Mouse (Mus musculus) T-cell, adult 2 months (primary cell): ENCODE data around the gene Grb7.

Source experiments
- DNase-seq: peaks from one replicate; pipeline ENCODE4 v3.0.0; 2022; ENCODE audit warnings: low spot score

The Grb7 gene

GRCm38 (mm10) chr11:98472696-98473095 is 26.5 kb downstream of the Grb7 start:
- DNase-seq: no peak

DNA sequence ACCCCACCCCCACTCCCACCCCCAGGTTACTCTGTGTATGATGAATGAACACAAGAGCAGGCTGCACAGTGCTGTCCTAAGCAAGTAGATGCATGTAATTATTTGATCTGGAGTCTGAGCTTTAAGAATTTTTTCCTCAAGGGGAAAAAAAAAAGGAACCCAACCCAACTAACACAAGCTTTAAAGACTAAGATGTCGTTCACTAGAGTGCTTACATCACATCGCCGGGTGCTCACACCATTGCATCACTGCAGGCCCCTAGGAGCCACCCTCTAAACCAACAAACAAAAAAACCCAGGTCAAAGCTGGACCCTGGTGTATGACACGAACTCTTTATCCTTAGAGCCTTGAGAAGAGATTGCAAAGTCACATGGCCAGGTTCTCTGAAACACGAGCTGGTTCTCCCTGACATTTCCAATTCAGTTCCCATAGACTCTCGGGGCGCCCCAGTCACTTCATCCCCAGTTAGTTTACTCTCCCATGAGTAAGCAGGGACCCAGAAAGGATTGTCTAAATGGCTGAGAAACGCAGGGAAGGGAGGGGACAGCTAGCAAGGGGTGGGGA is 27.8 kb downstream of the Grb7 start:
- DNase-seq: no peak

DNA sequence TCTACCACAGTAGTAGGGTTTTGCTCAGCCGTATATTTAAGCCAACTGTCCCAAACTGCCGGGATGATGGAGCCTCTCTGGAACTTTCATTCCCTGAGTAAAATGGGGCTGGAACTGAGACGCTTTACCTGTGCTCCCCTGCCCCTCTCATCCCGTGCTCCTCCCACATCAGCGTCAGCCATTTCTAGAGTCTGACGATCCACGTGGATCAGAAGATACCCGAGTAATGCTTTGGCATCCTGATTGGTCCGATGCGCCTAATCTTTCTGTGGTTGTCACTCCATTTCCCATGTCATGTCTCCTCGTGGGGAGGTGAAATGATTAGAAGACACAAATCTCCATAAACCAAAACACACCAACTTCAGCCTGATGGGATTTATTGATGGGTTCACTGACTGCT is 28.8 kb downstream of the Grb7 start:
- no peak for DNase-seq

DNA sequence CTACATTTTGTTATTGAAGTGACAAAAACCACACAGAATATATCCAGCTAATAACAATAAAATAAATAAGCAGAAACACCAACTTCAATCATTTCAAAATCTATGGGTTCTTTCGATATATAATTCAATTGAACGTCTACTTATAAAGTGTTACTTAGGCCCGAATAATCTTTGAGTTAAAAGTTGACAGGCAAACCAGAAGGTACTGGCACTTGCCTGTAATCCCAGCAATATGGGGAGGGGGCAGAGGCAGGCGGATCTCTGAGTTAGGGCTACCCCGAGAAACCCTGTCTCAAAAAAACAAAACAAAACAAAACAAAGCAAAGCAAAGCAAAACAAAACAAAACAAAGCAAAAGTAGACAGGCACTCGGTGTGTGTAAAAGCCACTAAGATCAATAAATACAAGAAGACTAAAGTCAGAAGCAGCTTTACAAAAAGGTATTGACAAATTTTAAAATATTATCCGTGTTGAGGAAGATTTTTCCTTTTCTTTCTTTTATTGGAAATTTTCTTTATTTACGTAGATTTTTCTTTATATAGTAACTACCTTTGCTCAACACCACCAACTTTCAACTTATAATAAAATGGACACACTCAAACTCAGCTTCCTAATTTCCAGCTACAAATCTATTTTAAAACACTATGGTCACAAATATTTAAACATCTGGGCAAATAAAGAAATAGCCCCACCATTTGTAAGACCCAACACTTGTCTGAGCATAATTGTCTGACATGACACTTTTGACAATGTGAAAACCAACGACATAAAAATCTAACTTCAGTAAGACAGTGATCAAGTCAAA is 29.6 kb downstream of the Grb7 start:
- no peak for DNase-seq

DNA sequence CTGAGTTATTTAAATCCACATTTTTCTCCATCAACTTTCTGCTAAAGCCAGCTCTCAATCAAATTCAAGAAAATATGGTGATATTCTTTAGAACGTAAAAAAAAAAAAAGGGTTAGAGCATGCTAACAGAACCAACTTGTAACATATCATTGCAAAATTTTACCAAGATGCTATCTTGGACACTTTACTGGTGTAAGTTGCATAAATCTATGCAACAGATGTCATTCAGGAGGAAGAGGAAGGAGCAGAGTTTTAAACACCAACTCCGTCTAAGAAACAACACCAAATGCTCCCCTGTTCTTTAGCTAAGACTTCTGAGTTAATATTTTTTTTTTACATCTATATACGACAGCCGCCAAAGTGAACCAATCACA is 30.2 kb downstream of the Grb7 start:
- DNase-seq: no peak

DNA sequence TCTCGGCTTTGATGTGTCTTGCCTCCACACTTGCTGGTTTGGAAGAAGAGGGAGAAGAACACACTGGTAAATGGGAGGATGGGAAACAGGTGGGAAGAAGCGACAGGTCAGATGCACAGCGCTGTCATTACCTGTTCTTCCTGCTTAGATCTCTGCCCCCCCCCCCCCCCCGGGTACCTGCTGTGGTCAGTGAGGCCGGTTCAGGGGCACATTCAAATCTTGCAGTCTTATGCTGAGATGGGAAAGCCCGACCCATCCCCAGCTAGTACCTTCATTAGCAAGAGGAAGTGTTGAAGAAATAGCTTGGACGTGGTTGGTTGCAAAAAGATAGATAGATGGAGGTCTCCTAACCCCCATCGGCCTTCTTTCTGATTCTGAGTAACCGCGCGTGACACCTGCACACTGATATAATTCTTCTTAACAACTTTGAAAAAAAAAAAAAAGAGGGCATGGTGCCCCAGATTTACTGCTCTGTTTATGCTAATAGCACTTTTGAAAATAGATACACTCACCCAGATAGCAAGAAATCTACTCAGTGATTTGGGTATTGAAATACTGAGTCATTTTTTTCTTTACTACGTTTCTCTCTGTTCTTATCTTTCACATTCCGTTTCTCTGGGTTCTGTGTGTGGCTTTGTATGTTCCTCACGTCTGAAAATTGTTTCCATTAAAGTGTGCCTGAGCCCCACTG is 31.0 kb downstream of the Grb7 start:
- DNase-seq: no peak

GRCm38 (mm10) chr11:98479026-98479939 is 33.1 kb downstream of the Grb7 start:
- DNase-seq: no peak

DNA sequence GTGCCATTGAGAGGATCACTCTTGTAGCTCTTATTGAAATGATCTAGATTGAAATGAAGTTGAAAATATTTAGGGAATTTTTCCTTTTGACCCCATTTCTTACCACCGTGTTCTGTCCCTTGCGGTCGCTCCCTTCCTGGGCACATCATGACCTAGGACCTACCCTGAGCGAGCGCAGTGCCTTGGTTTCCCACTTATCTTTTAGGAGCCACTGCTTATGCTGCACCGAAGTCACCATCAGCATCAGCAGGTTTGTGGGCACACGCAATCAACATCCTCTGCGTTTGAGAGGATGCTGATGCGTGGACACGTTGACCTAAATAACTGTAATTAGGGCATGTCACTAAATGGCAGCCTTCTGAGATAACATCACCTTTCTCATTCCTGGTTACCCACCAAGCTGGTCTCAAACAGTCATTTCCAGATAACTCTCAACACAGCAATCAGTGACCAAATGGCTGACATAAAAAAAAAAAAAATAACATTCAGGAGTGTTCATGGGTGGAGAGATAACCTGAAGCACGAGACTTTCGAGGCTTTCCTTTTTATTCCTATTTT is 33.8 kb downstream of the Grb7 start:
- DNase-seq: no peak

DNA sequence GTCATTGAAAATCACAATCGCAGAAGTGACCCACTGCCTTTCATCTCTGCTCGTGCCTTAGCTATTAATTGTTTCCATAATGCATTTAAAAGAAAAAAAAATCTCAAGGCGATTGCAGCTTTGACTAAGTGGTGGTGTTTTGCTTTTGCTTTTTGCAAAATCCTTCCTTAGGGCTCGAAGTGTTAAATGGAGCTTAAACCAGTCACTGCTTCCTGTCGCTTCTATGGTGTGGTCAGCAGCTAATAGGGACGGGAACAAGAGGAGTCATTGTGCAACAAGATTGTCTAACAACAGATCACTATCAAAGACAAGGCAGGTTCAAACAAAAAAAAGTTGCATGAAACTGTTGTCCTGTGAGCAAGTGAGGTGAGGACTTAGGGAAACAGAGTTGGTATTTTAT is 35.0 kb downstream of the Grb7 start:
- DNase-seq: no peak

DNA sequence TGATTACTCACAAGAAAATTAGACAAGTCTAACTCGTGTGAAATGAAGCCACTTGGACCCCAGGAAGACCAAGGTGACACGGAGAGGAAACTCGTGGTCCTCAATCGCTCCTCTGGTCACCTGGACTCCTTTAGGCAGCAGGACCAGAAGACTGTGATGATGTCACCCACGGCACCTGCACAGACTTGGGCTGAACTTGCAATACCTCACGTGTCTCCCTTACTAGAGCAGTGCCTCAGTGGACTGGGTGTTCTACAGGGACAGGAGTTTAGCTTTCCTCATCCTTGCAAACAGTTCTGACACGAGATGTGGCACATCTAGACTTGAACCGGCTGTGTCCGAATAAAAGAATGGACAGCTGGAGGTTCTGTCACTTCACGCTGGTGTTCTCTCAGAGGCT is 35.9 kb downstream of the Grb7 start:
- DNase-seq: no peak

DNA sequence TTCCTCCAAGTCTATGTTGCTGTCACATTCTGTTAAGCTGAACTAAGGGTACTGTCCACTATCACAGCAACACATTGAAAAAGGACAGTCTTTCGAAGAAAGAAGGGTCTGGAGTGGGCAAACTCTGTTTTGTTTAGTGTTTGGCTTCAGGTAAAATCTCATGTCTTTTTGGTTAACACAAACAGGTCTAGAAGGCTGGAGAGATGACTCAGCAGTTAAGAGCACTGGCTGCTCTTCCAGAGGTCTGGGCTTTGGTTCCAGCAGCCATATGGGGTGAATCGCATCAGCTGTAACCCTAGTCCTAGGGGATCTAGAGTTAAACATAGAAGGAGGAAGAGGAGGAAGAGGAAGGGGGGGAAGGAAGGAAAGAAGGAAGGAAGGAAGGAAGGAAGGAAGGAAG is 39.6 kb downstream of the Grb7 start:
- no peak for DNase-seq

DNA sequence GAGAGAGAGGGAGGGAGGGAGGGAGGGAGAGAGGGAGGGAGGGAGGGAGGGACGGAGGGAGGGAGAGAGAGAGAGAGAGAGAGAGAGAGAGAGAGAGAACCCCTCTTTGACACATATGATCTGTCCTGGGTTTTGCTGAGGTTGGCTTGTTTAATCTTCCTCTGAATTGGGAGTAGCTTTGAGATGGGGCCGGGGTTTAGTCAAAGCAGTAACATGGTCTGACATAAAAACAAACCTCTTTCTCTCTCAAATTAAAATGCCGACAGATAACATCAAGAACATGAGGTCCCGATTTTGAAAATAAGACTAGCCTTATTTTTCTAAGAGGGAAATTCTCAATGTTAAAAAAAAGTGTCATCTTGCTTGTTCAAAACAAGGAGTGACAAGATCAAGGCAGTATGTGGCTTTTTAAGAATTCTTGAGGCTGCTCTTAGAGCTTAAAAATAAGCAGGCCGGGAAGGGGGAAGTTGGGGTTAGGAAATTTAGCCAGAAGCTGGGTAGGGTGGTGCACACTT is 41.4 kb downstream of the Grb7 start:
- DNase-seq: peak; percentile 45

- no peak for DNase-seq
Measured at GRCm38 (mm10) chr11:98488540-98489234, 42.5 kb downstream of the Grb7 start.

- DNase-seq: no peak
Measured at GRCm38 (mm10) chr11:98491571-98491970, 45.4 kb downstream of the Grb7 start.

DNA sequence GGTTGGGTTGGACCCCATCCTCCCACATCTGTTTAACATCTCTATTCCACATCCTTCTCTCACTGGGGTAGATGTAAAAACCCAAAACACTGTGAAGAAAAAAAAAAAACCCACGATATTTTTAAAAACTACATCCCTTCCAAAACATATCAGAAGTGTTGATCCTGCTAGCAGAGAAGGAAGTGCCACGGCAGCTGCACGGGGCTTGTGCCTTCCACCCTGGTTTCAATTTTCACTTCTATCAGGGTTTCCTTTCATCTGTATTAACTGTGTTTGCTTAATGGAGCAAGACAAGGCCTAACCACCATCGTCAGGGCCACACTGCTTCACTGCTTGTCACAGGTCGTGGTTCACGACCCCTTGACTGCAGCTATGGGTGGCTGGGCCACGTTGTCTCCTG is 46.8 kb downstream of the Grb7 start:
- DNase-seq: peak; percentile 55

GRCm38 (mm10) chr11:98493394-98493793 is 47.2 kb downstream of the Grb7 start:
- no peak for DNase-seq

GRCm38 (mm10) chr11:98495176-98495719 is 49.1 kb downstream of the Grb7 start:
- DNase-seq: no peak

DNA sequence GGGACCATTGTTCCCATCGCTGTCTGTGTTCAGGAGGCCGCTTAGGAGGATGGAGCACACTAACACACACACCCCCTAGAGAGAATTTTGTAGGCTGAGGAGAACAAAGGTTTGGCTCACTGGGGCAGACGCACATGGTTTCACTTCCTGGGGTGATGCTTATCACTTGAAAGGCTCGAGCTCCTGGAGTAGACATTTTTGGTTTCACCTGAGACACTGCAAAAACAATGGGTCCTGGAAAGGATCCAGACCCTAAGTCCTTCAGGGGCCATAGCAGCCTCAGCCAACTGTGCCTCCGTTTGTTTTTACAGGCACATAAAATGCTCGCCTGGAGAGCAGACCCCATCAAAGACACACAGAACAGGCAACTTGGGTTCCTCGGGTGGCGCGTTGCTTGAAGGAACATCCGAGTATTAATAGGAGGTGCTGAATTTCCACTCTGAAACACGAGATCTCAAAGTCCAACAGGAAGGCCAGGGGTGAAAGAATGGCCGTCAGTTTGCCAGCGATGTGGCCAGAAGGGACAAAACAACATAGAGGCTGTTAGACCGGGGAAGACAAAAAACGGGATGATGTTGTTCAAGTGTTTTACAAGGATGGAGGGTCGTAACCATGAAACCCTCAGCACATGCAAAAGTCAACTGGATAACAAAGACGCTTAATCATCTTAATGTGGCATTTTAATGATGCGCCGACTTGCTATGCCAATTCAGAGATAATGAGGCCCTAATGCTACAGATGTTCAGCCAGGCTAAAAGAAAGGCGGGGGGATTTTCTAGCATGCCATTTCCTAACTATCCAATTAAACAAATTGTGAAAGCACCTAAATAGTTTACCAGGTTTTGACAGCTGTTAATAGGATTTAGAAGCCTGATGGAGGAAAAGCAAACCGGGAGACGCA is 51.4 kb downstream of the Grb7 start:
- DNase-seq: peak; percentile 79

DNA sequence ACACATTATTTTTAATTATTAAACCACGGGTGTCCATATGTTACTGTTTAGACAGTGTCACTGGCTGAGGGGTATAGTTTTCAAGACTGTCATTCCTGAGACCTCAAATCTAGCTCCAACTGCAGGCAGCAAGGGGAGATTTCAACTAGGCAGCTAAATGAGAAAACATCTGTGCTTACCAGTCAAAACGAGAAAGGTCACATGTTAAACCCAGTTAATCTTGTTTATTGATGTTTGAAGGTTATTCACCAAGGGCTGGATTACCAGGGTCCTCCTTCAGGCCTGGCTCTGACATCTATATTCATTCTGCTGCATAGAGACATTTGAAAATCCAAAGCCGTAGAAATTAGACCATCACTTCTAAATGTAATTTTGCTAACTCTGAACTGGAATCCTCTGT is 58.7 kb downstream of the Grb7 start:
- no peak for DNase-seq
